Mouse (Mus musculus) kidney, embryonic 14.5 days (tissue): ENCODE measurements at regions not wholly inside any gene's neighbourhood (a gene's known extent, or its start where the extent isn't known, plus 50 kb on each side); places are given as distances from the start of the nearest gene placed in this dataset.
"Not testable (repeated sequence)": the region's sequence is repeated elsewhere in the genome, so short reads cannot be mapped to it uniquely, and the experiment has no call there.

Experiments used
- ATAC-seq: fragments of 200-750 bp; cut with Nextera tagmentation; 2 replicates; pipeline ENCODE4 v1.8.0; 2017; ENCODE audit warnings: moderate number of reproducible peaks, mild to moderate bottlenecking, moderate TSS enrichment, moderate library complexity; ENCODE audit not compliant: low FRiP score, low TSS enrichment
- H3K27ac ChIP-seq: fragments of 300-500 bp; sonication (generic); 2 replicates; pipeline ENCODE4 v1.5.1; 2014; ENCODE audit warnings: low read depth, mild to moderate bottlenecking, low read length, moderate library complexity, mixed read lengths
- H3K27me3 ChIP-seq: fragments of 300-500 bp; sonication (generic); 2 replicates; pipeline ENCODE4 v1.6.1; 2014; ENCODE audit warnings: mild to moderate bottlenecking, low read length; ENCODE audit not compliant: control insufficient read depth, insufficient read depth
- H3K36me3 ChIP-seq: fragments of 300-500 bp; sonication (generic); 2 replicates; pipeline ENCODE4 v1.6.1; 2014; ENCODE audit warnings: low read length, mixed read lengths; ENCODE audit not compliant: control insufficient read depth, insufficient read depth
- H3K4me1 ChIP-seq: fragments of 300-500 bp; sonication (generic); 2 replicates; pipeline ENCODE4 v1.6.1; 2014; ENCODE audit warnings: low read length, mixed read lengths; ENCODE audit not compliant: control insufficient read depth, insufficient read depth
- H3K4me2 ChIP-seq: fragments of 300-500 bp; sonication (generic); replicated peaks from 2 replicates; pipeline ENCODE4 v1.6.1; 2014; ENCODE audit warnings: low read depth, mild to moderate bottlenecking, low read length
- H3K4me3 ChIP-seq: fragments of 300-500 bp; sonication (generic); 2 replicates; pipeline ENCODE4 v1.5.1; 2014; ENCODE audit warnings: mild to moderate bottlenecking, low read length
- H3K9ac ChIP-seq: fragments of 300-500 bp; sonication (generic); 2 replicates; pipeline ENCODE4 v1.6.1; 2014; ENCODE audit warnings: low read depth, mild to moderate bottlenecking, low read length, moderate library complexity
- H3K9me3 ChIP-seq: fragments of 300-500 bp; sonication (generic); 2 replicates; pipeline ENCODE4 v1.6.1; 2016; ENCODE audit warnings: low read length; ENCODE audit not compliant: control insufficient read depth
- WGBS: fragments of 180-500 bp; shearing (Covaris S2); extraction: QIAGEN DNeasy Blood & Tissue Kit; methylation state at CpG from one replicate; pipeline ENCODE4 v1.1.7; 2014; 5-methylcytosine and 5-hydroxymethylcytosine counted together

GRCm38 (mm10) chr5:12808729-12809128, 316.5 kb upstream of the Sema3a start:
- Histone ChIP-seq H3K36me3 (no peaks in the 10 kb centered on the region), H3K4me2 (no peak overlapping the region), H3K9ac (no peak overlapping the region), H3K4me1 (no peaks in the 10 kb centered on the region), H3K27me3 (no peaks in the 10 kb centered on the region), H3K27ac (no peak overlapping the region), H3K4me3 (no peak overlapping the region), H3K9me3 (no peaks in the 10 kb centered on the region)
- ATAC-seq: no peak
- 80% methylated on average over 1 of the region's 1 CpGs for WGBS

DNA sequence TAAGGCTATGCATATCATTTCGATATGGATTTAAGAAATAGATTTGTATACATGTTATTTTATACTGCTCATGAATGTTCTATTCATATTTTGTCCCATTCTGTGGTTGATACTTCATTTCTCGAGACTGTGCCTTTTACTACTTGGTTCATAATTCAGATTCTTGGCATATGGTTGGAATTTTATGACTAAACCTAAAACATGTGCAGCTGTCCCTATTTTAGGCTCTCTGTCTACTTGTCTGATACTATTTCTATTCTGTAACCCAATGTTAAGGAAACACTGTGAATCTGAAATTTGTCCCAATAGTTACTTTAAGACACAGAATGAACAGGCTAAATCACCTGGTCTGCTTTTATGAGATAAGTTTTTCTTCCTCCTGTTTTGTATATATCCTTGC, 315.3 kb upstream of the Sema3a start:
- no peak overlapping the region for H3K4me2 ChIP-seq
- no peak overlapping the region for H3K9ac ChIP-seq
- H3K27me3 ChIP-seq: no peaks in the 10 kb centered on the region
- 78% methylated on average over 2 of the region's 2 CpGs for WGBS
- H3K36me3 ChIP-seq: no peaks in the 10 kb centered on the region
- no peaks in the 10 kb centered on the region for H3K9me3 ChIP-seq
- H3K4me3 ChIP-seq: no peak overlapping the region
- no peaks in the 10 kb centered on the region for H3K4me1 ChIP-seq
- no peak overlapping the region for H3K27ac ChIP-seq
- ATAC-seq: no peak

DNA sequence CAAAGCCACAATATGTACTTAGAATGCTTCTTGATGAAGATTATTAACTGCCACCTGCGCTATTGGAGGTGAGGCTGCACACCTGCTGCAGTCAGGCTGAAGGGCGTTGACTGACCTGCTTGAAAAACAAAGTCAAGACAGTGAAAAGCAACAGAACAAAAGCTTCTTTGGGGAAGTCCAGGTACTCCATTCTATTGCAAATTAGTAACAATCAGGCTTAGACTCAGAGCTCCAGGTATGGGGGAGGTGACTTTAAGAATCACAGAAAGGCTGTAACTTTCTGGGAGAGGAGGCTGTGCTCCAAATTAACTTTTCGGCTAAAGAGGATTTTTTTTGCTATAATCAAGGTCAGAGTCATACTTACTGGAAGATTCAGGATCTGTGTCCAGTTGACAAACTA, 278.0 kb upstream of the Sema3a start:
- not testable (repeated sequence) for H3K4me2 ChIP-seq, H3K9ac ChIP-seq, H3K9me3 ChIP-seq, H3K27me3 ChIP-seq, ATAC-seq, H3K27ac ChIP-seq, H3K36me3 ChIP-seq, H3K4me3 ChIP-seq, H3K4me1 ChIP-seq
- 95% methylated on average over 3 of the region's 3 CpGs for WGBS

- H3K27me3 ChIP-seq: no peaks in the 10 kb centered on the region
- no peak overlapping the region for H3K27ac ChIP-seq
- H3K4me2 ChIP-seq: no peak overlapping the region
- no peak overlapping the region for H3K9ac ChIP-seq
- 53% methylated on average over 2 of the region's 2 CpGs for WGBS
- H3K36me3 ChIP-seq: no peaks in the 10 kb centered on the region
- no peak overlapping the region for H3K4me3 ChIP-seq
- ATAC-seq: no peak
- H3K9me3 ChIP-seq: no peaks in the 10 kb centered on the region; the same call in 1 of the 2 replicates
- H3K4me1 ChIP-seq: no peaks in the 10 kb centered on the region
Observed at GRCm38 (mm10) chr5:12856869-12857268, 268.3 kb upstream of the Sema3a start.

DNA sequence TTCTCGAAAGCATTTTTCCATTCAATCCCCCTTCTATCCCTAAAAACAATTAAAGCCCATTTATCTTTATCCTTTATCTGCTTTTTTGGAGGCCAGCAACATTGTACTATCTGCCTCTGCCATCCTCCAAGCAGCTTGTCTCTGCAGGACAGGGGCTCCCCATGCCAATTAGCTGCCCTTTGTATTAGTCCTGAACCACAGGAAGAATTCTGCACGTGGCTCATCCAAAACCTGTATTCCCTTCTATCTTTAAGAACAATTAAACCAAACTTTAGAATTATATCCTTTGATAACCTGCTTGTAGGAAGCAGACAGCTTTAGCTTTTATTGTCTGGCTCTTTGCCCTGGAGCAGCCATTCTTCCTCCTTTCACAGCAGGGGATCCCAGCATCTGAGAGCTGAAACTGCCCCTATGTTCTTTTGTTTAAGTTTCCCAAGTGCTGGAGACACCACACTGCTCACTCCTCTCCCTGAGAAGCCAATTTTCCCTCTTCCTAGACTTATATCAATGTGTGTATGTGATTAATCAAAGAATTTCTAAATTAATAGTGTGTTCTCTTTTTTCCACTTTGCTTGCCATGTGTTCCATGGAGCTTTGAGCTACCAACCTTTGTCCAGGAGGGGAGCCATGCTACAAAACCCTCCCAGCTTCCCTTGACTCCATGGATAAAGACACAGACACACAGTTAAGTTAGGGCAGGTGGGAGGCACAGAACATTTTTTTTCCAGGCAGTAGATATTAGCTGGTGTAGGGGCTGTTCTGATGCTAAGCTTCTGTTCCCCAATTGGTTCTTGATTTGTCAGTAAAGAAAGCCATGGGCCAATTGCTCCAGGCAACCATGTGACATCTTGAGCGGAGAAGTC, 256.6 kb upstream of the Sema3a start:
- H3K36me3 ChIP-seq: no peaks in the 10 kb centered on the region
- H3K4me1 ChIP-seq: no peaks in the 10 kb centered on the region
- H3K27me3 ChIP-seq: no peaks in the 10 kb centered on the region
- H3K9ac ChIP-seq: no peak overlapping the region
- WGBS: 57% methylated on average over 3 of the region's 3 CpGs
- H3K9me3 ChIP-seq: no peaks in the 10 kb centered on the region
- no peak overlapping the region for H3K4me3 ChIP-seq
- no peak overlapping the region for H3K4me2 ChIP-seq
- H3K27ac ChIP-seq: no peak overlapping the region
- ATAC-seq: no peak

- Histone ChIP-seq H3K4me3 (no peak overlapping the region), H3K9ac (no peak overlapping the region), H3K4me2 (no peak overlapping the region), H3K9me3 (no peaks in the 10 kb centered on the region), H3K36me3 (no peaks in the 10 kb centered on the region), H3K27ac (no peak overlapping the region), H3K27me3 (no peaks in the 10 kb centered on the region), H3K4me1 (no peaks in the 10 kb centered on the region)
- no peak for ATAC-seq
- 96% methylated on average over 3 of the region's 3 CpGs for WGBS
Observed at GRCm38 (mm10) chr5:12872888-12873287, 252.3 kb upstream of the Sema3a start.

DNA sequence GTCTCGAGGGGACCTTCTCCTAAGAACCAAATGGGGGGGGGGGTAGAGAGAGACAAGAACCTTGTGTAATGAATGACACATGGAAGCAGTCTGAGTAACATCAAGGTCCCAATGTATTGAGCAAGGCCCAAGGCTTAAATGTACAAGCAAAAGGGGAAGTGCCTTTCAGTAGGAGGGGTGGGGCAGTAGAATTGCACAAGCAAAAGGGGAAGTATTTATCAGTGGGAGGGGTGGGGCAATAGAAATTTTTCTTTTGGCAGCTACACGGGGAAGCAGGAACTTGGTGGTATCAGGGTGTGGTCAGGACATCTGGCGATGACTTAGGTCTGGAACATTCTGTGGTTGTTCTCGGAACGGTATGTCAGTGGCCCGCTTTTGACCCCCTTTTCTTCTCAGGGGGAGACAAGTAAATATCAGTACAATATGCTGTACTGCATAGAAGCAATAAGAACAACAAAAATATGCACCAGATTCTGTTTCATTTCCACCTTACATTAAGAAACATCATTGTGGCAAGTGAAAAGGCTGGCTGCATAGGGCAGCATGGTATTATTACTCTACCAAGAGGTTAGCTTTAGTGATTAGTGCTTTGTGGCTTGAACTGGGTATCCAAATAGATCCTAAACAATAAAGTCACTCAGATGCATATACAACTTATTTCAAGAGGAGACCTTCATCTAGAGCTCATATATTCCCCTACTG, 247.5 kb upstream of the Sema3a start:
- Histone ChIP-seq H3K4me1 (no peaks in the 10 kb centered on the region), H3K36me3 (no peaks in the 10 kb centered on the region), H3K27ac (no peak overlapping the region), H3K9me3 (no peaks in the 10 kb centered on the region), H3K4me2 (no peak overlapping the region), H3K4me3 (no peak overlapping the region), H3K27me3 (no peaks in the 10 kb centered on the region), H3K9ac (no peak overlapping the region)
- no peak for ATAC-seq
- 92% methylated on average over 6 of the region's 6 CpGs for WGBS

DNA sequence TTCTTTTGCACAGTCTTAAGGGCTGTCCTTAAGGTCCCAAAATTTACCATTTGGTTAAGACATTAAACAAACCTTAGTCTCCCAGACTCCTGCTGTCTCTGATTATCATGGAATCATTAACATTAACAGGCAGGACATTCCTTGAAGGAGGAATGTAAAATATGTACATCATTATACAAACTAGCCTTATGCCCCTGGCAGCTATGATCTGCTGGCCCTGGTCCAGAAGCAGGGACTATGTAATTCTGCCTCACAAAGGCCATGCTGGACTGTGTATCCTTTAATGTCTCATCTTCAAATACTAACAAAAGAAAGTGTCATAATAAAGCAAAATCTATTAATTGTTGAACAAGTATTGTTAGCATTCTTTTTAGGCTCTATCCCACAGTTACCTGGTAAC, 232.9 kb upstream of the Sema3a start:
- H3K27ac ChIP-seq: no peak overlapping the region
- no peak overlapping the region for H3K4me3 ChIP-seq
- H3K27me3 ChIP-seq: no peaks in the 10 kb centered on the region
- no peaks in the 10 kb centered on the region for H3K9me3 ChIP-seq
- no peaks in the 10 kb centered on the region for H3K4me1 ChIP-seq
- H3K4me2 ChIP-seq: no peak overlapping the region
- ATAC-seq: no peak
- H3K36me3 ChIP-seq: no peaks in the 10 kb centered on the region
- no peak overlapping the region for H3K9ac ChIP-seq

- Histone ChIP-seq H3K4me2 (no peak overlapping the region), H3K9me3 (no peaks in the 10 kb centered on the region), H3K27ac (no peak overlapping the region), H3K27me3 (no peaks in the 10 kb centered on the region), H3K9ac (no peak overlapping the region), H3K4me1 (no peaks in the 10 kb centered on the region), H3K4me3 (no peak overlapping the region), H3K36me3 (no peaks in the 10 kb centered on the region)
- 40% methylated on average over 2 of the region's 2 CpGs for WGBS
- ATAC-seq: no peak
Observed at GRCm38 (mm10) chr5:12894638-12895037, 230.6 kb upstream of the Sema3a start.
